In genomic region chr2:4561196-4561595, GRCm38 (mm10) we compare ENCODE assay signal across 8 mouse cellular contexts.
DNase-seq lines count a peak whose midpoint lies in the region; ATAC-seq and TF ChIP-seq lines count a peak whose summit lies in the region.

No protein-coding gene starts in this region.

- peak overlapping the region; percentile 75 for H3K4me2 ChIP-seq in heart, embryonic 14.5 days (ENCODE audit: low read length)
- H3K4me2 ChIP-seq in liver, embryonic 16.5 days (ENCODE audit: low read depth, low read length) = peak overlapping the region; percentile 76
- peak overlapping the region; percentile 65 for H3K4me2 ChIP-seq in stomach, embryonic 15.5 days

- H3K27ac ChIP-seq in bone marrow, adult 2 months (ENCODE audit: control insufficient read depth, insufficient read depth, low read depth, low read length, poor library complexity) = peak overlapping the region; percentile 89
- peak overlapping the region; percentile 36 to 41 for H3K27ac ChIP-seq in heart, embryonic 14.5 days (replicated peaks in 1 of 2; ENCODE audit: control insufficient read depth in 1 of 2, insufficient read depth in 1 of 2, low read depth in 2 of 2, low read length in 2 of 2)
- peak overlapping the region; percentile 97 for H3K27ac ChIP-seq in liver, embryonic 16.5 days (ENCODE audit: low read length)
- peak overlapping the region; percentile 31; the same call in 1 of the 2 replicates for H3K27ac ChIP-seq in stomach, embryonic 15.5 days

- ATAC-seq in heart, embryonic 14.5 days (ENCODE audit: insufficient number of reproducible peaks, insufficient read depth, low FRiP score, low read depth) = no peak
- peak; percentile 89 for ATAC-seq in liver, embryonic 16.5 days (ENCODE audit: low read depth)
- ATAC-seq in stomach, embryonic 15.5 days (ENCODE audit: insufficient read depth, low FRiP score, low read depth) = peak; percentile 87

- peak; percentile 69 for TF ChIP-seq POLR2A in bone marrow, adult 2 months (IDR thresholded peaks at IDR 0.05; ENCODE audit: borderline replicate concordance, control insufficient read depth, low read depth, low read length)

- peak overlapping the region; percentile 89 for H3K9ac ChIP-seq in heart, embryonic 14.5 days (ENCODE audit: low read length)
- peak overlapping the region; percentile 81 for H3K9ac ChIP-seq in liver, embryonic 16.5 days (ENCODE audit: low read depth, low read length)
- peak overlapping the region; percentile 23; the same call in 1 of the 2 replicates for H3K9ac ChIP-seq in stomach, embryonic 15.5 days

- TF ChIP-seq CTCF in bone marrow, adult 2 months (IDR thresholded peaks at IDR 0.05; ENCODE audit: control insufficient read depth, insufficient read depth, low read length) = no peak; the same call in 1 of the 2 replicates

- peaks cover 13% of the 10 kb centered on the region for H3K36me3 ChIP-seq in heart, embryonic 14.5 days (ENCODE audit: control insufficient read depth, insufficient read depth, low read length)
- peaks cover 23% of the 10 kb centered on the region for H3K36me3 ChIP-seq in liver, embryonic 16.5 days (ENCODE audit: control insufficient read depth, insufficient read depth)
- H3K36me3 ChIP-seq in stomach, embryonic 15.5 days = peaks cover 3% of the 10 kb centered on the region; the same call in 1 of the 2 replicates

- no peaks in the 10 kb centered on the region for H3K27me3 ChIP-seq in heart, embryonic 14.5 days (ENCODE audit: control insufficient read depth, insufficient read depth, low read length)
- H3K27me3 ChIP-seq in liver, embryonic 16.5 days (ENCODE audit: control insufficient read depth, insufficient read depth, low read depth, low read length) = no peaks in the 10 kb centered on the region
- no peaks in the 10 kb centered on the region for H3K27me3 ChIP-seq in stomach, embryonic 15.5 days (replicated peaks)

- no peaks in the 10 kb centered on the region for H3K9me3 ChIP-seq in heart, embryonic 14.5 days (ENCODE audit: control insufficient read depth, low read length)
- H3K9me3 ChIP-seq in liver, embryonic 16.5 days (replicated peaks; ENCODE audit: control insufficient read depth, low read length) = no peaks in the 10 kb centered on the region
- no peaks in the 10 kb centered on the region for H3K9me3 ChIP-seq in stomach, embryonic 15.5 days

- peak; percentile 94 for DNase-seq in heart, adult 11 months
- no peak for DNase-seq in heart, postnatal 36 days
- no peak for DNase-seq in gastrocnemius, adult 8-10 months (ENCODE audit: low spot score in 2 of 2)
- no peak for DNase-seq in left cerebral cortex, postnatal 25 days (ENCODE audit: low spot score in 2 of 2)

- intact Hi-C loops in heart, postnatal 36 days (cut with DNase I) = loop anchor here (2.0 kb wide), 1 partner anchor 60 kb away; no protein-coding TSS in a partner anchor
- intact Hi-C loops in left cerebral cortex, postnatal 25 days (cut with DNase I) = no loop called here

- peak overlapping the region; percentile 83 for H3K4me3 ChIP-seq in bone marrow, adult 2 months (replicated peaks; ENCODE audit: control insufficient read depth, low read depth, low read length)
- peak overlapping the region; percentile 57 to 58 for H3K4me3 ChIP-seq in heart, embryonic 14.5 days (ENCODE audit: control insufficient read depth in 1 of 2, insufficient read depth in 1 of 2, low read depth in 1 of 2, low read length in 2 of 2)
- H3K4me3 ChIP-seq in liver, embryonic 16.5 days (ENCODE audit: low read depth, low read length) = peak overlapping the region; percentile 73
- peak overlapping the region; percentile 49 for H3K4me3 ChIP-seq in stomach, embryonic 15.5 days (replicated peaks)

- WGBS in bone marrow, adult 2 months = 9% methylated on average over 5 of the region's 5 CpGs
- 12% methylated on average over 5 of the region's 5 CpGs for WGBS in heart, embryonic 14.5 days
- WGBS in liver, embryonic 16.5 days (ENCODE audit: insufficient replicate concordance) = 4% methylated on average over 5 of the region's 5 CpGs
- WGBS in stomach, embryonic 15.5 days = 15% methylated on average over 5 of the region's 5 CpGs

- H3K4me1 ChIP-seq in bone marrow, adult 2 months (ENCODE audit: control insufficient read depth, insufficient read depth, low read length) = peaks cover 5% of the 10 kb centered on the region
- peaks cover 33 to 65% of the 10 kb centered on the region in 2 experiments for H3K4me1 ChIP-seq in heart, embryonic 14.5 days (ENCODE audit: control insufficient read depth in 2 of 2, insufficient read depth in 2 of 2, low read length in 2 of 2)
- peaks cover 58% of the 10 kb centered on the region for H3K4me1 ChIP-seq in liver, embryonic 16.5 days (ENCODE audit: control insufficient read depth, low read depth, low read length)
- peaks cover 35% of the 10 kb centered on the region for H3K4me1 ChIP-seq in stomach, embryonic 15.5 days

Comparison
In these comparisons a context has a peak if more than half of its experiments do, and no peak if none do; other contexts are left out.
1. H3K27ac ChIP-seq: peak in every context shown above with its lines; median percentile 97 in liver, embryonic 16.5 days; 89 in bone marrow, adult 2 months; 38 in heart, embryonic 14.5 days; 31 in stomach, embryonic 15.5 days.
2. H3K9ac ChIP-seq: peak in every context shown above with its lines; median percentile 89 in heart, embryonic 14.5 days; 81 in liver, embryonic 16.5 days; 23 in stomach, embryonic 15.5 days.